Mouse (Mus musculus) limb, embryonic 11.5 days (tissue): ENCODE data around the gene Tgtp1. TPM values are rescaled to one million over a fixed set of nuclear protein-coding genes. Genes with fewer than 3 reads are reported as not detected.
"Not testable (repeated sequence)": the region's sequence is repeated elsewhere in the genome, so short reads cannot be mapped to it uniquely, and the experiment has no call there.

ENCODE experiments used
- ATAC-seq: fragments of 200-750 bp; cut with Nextera tagmentation; 2 replicates; pipeline ENCODE4 v1.8.0; 2017; ENCODE audit warnings: low read depth; ENCODE audit not compliant: insufficient number of reproducible peaks, low FRiP score, low TSS enrichment
- DNase-seq: peaks from one replicate; pipeline ENCODE4 v3.0.0-alpha.2; 2015; ENCODE audit warnings: low spot score
- H3K27ac ChIP-seq: fragments of 300-500 bp; sonication (generic); replicated peaks from 2 replicates; pipeline ENCODE4 v1.5.1; 2014; ENCODE audit warnings: low read depth, mild to moderate bottlenecking, low read length
- H3K27me3 ChIP-seq: fragments of 300-500 bp; sonication (generic); 2 replicates; pipeline ENCODE4 v1.6.1; 2014; ENCODE audit warnings: mild to moderate bottlenecking, low read length, mixed read lengths; ENCODE audit not compliant: control insufficient read depth, insufficient read depth
- H3K36me3 ChIP-seq: fragments of 300-500 bp; sonication (generic); 2 replicates; pipeline ENCODE4 v1.6.1; 2014; ENCODE audit warnings: mild to moderate bottlenecking, low read length, moderate library complexity, mixed read lengths; ENCODE audit not compliant: control insufficient read depth, insufficient read depth
- H3K4me1 ChIP-seq: fragments of 300-500 bp; sonication (generic); 2 replicates; pipeline ENCODE4 v1.6.1; 2014; ENCODE audit warnings: low read length, mixed read lengths; ENCODE audit not compliant: control insufficient read depth, insufficient read depth
- H3K4me2 ChIP-seq: fragments of 300-500 bp; sonication (generic); 2 replicates; pipeline ENCODE4 v1.6.1; 2014; ENCODE audit warnings: low read depth, mild to moderate bottlenecking, moderate library complexity; ENCODE audit not compliant: severe bottlenecking
- H3K4me3 ChIP-seq: fragments of 300-500 bp; sonication (generic); 2 replicates; pipeline ENCODE4 v1.5.1; 2014; ENCODE audit warnings: low read depth, low read length
- H3K9ac ChIP-seq: fragments of 300-500 bp; sonication (generic); 2 replicates; pipeline ENCODE4 v1.6.1; 2014; ENCODE audit warnings: mild to moderate bottlenecking, low read length
- H3K9me3 ChIP-seq: fragments of 300-500 bp; sonication (generic); 2 replicates; pipeline ENCODE4 v1.6.1; 2016; ENCODE audit warnings: low read length; ENCODE audit not compliant: control insufficient read depth
- WGBS: fragments of 180-500 bp; shearing (Covaris S2); extraction: QIAGEN DNeasy Blood & Tissue Kit; methylation state at CpG from one replicate; pipeline ENCODE4 v1.1.7; 2014; 5-methylcytosine and 5-hydroxymethylcytosine counted together
- polyA plus RNA-seq: library from polyadenylated mRNA; unstranded; fragments of >200 nt; fragmentation: Nextera tagmentation; extraction: Ambion mirVana; gene quantifications from 2 replicates; pipeline ENCODE4 v1.2.1, GENCODE M21; 2014

The Tgtp1 gene
- polyA plus RNA-seq, 1 experiment from 2014 or later = not detected

DNA sequence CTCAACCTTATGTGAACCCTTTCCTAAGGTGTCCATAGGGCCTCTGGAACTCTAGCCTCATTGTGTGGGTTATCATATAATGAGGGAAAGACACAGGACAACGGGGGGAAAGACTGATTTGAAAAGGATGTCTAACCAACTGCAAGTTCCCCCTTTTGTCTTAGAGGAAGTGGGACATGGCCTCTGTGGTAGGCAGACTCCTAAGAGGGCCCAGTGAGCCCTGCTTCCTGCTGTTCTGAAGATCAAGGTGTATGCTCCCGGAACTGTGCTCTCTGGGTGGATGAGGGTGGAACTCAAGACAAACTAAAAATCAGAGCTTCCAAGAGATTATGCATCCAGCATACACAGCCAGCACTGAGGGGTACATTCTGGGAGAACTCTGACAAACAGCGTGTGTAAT lies 5.8 kb downstream of the Tgtp1 start:
- WGBS = 79% methylated on average over 2 of the region's 3 CpGs
- not testable (repeated sequence) for DNase-seq, H3K4me3 ChIP-seq, ATAC-seq, H3K4me2 ChIP-seq, H3K27ac ChIP-seq, H3K9me3 ChIP-seq, H3K4me1 ChIP-seq, H3K36me3 ChIP-seq, H3K27me3 ChIP-seq, H3K9ac ChIP-seq

GRCm38 (mm10) chr11:48982848-48983247 lies 11.1 kb downstream of the Tgtp1 start:
- not testable (repeated sequence) for DNase-seq, H3K27ac ChIP-seq, H3K9ac ChIP-seq, H3K36me3 ChIP-seq, H3K4me2 ChIP-seq, H3K27me3 ChIP-seq, ATAC-seq, H3K4me3 ChIP-seq, H3K9me3 ChIP-seq, H3K4me1 ChIP-seq
- no CpG with 5 or more reads among the region's 3 CpGs for WGBS

DNA sequence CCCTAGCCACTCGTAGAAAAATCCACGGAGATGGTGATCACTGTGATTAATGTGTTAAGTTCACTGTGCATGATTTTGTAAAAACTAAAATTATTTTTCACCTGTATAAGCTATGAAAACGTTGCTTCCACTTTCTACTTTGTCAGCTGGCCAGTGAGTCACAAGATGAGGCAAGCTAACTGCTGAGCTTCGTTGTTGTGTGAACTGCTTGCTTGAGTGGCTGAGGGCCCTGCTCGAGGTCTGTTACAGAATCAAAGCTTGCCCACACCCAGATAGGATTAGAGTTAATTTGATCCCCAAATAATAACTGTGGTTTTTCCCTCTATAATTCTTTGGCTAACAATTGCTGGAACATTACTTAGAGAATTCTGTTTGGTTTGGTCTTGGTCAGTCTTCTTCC lies 13.9 kb downstream of the Tgtp1 start:
- not testable (repeated sequence) for ATAC-seq, DNase-seq, H3K4me3 ChIP-seq, H3K9ac ChIP-seq, H3K27me3 ChIP-seq, H3K4me2 ChIP-seq, H3K36me3 ChIP-seq, H3K9me3 ChIP-seq, H3K4me1 ChIP-seq, H3K27ac ChIP-seq
- WGBS = no CpG with 5 or more reads among the region's 5 CpGs

- not testable (repeated sequence) for ATAC-seq, H3K36me3 ChIP-seq, H3K4me1 ChIP-seq, DNase-seq, H3K4me3 ChIP-seq, H3K27me3 ChIP-seq, H3K9me3 ChIP-seq, H3K9ac ChIP-seq, H3K4me2 ChIP-seq, H3K27ac ChIP-seq
- no CpG with 5 or more reads among the region's 3 CpGs for WGBS
Observed at GRCm38 (mm10) chr11:48979251-48979650, 14.7 kb downstream of the Tgtp1 start, which contains the start of gene 9930111J21Rik1. 9930111J21Rik1 (minus strand) TSS chr11:48979398.

DNA sequence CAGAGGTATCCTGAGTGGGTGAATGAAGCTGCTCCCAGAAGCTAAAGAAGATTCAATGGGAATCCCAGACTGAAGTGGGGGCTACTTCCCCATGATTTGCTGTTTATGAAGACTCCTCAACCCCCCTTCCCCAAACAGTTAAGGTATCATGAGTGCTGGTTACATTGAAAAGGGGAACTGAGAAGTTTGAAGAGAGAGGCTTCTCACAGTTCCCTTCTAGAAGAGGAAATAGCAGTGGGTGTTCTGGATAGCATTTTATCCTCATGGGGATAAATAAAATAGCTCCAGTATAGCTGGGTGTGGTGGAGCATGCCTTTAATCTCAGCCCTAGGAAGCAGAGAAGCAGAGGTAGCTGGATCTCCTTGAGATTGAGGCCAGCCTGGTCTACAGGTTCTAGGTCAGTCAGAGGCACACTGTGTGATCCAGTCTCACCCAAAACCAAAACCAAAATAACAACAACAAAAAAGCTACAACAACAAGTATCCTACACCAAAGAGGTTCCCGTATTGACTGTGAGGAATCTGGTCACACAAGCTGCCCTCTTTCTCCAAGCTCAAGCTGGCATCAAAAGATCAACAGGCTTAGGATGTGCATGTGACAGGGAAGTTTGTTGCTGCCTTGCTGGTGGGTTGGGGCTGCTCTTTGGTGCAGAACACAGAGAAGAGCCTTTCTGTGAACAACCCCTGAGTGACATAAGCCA lies 15.6 kb downstream of the Tgtp1 start, which contains the start of gene Olfr56:
Gene Olfr56, plus strand, starts transcription at position 650 of the 700 bp plus-strand sequence.
- H3K4me2 ChIP-seq, H3K27ac ChIP-seq, H3K4me3 ChIP-seq, H3K9ac ChIP-seq, H3K9me3 ChIP-seq, H3K36me3 ChIP-seq, H3K27me3 ChIP-seq, ATAC-seq, H3K4me1 ChIP-seq, DNase-seq: not testable (repeated sequence)
- no CpG with 5 or more reads among the region's 1 CpGs for WGBS

GRCm38 (mm10) chr11:48974686-48975085 lies 19.3 kb downstream of the Tgtp1 start:
- no CpG with 5 or more reads among the region's 1 CpGs for WGBS
- H3K9me3 ChIP-seq, H3K27me3 ChIP-seq, DNase-seq, H3K27ac ChIP-seq, H3K4me2 ChIP-seq, ATAC-seq, H3K9ac ChIP-seq, H3K36me3 ChIP-seq, H3K4me3 ChIP-seq, H3K4me1 ChIP-seq: not testable (repeated sequence)

DNA sequence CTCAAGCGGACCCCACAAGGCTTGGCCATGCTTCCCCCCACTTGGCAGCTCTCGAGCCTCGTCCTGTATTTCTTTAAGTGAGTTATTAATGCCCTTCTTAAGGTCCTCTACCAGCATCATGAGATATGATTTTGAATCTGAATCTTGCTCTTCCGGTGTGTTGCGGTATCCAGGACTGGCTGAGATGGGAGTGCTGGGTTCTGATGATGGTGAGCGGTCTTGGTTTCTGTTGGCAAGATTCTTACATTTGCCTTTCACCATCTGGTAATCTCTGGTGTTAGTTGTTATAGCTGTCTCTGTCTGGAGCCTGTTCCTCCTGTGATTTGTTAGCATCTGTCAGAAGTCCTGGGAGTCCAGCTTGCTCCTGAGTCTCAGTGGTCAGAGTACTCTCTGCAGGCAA lies 47.9 kb downstream of the Tgtp1 start, which contains the start of gene Psme2b:
Gene Psme2b, minus strand, starts transcription at position 101 of the 400 bp plus-strand sequence.
- H3K27me3 ChIP-seq, H3K36me3 ChIP-seq, H3K9ac ChIP-seq, H3K4me2 ChIP-seq, DNase-seq, H3K4me1 ChIP-seq, ATAC-seq, H3K27ac ChIP-seq, H3K9me3 ChIP-seq, H3K4me3 ChIP-seq: not testable (repeated sequence)
- 95% methylated on average over 6 of the region's 6 CpGs for WGBS

DNA sequence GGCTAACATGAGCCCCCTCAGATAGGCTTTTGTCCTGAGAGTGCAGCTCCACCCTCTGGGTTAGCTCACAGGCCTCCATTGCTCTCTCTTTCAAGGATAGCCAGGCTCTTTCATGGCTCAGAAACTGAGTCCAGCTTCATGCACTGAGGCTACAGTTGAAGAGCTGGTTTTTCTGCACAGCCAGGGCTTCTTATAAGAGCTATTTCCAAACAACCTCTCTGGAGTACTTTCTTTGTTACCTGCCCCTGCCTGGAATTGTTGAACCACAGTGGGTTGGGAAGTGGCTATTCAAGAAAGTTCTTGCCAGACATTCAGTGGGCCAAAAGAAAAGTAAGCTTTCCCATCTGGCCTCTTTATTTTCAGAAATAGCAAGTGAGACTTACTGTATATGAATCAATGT lies 54.7 kb downstream of the Tgtp1 start:
- H3K4me1 ChIP-seq, H3K36me3 ChIP-seq, ATAC-seq, H3K9ac ChIP-seq, H3K27ac ChIP-seq, H3K27me3 ChIP-seq, DNase-seq, H3K4me3 ChIP-seq, H3K9me3 ChIP-seq, H3K4me2 ChIP-seq: not testable (repeated sequence)
